Mouse (Mus musculus) CD4-positive, CD25-positive, alpha-beta regulatory T cell, adult 9 weeks (primary cell): ENCODE results near the gene Bgn. TPM values are rescaled to one million over a fixed set of nuclear protein-coding genes. Genes with fewer than 3 reads are reported as not detected.

ENCODE experiments used
- polyA plus RNA-seq: library from polyadenylated mRNA; unstranded; fragments of 100-300 nt; shearing (Covaris generic); gene quantifications from one replicate; pipeline ENCODE4 v1.2.1, GENCODE M21; 2017

Gene Bgn
- polyA plus RNA-seq: not detected

GRCm38 (mm10) chrX:73483484-73483810 is at the start of gene Bgn:
Bgn (plus strand) TSS chrX:73483602.

GRCm38 (mm10) chrX:73435252-73435651 is 48.1 kb upstream of the Bgn start, which contains the start of gene Trex2:
Trex2 (minus strand) TSS chrX:73435344.

GRCm38 (mm10) chrX:73458877-73459392 is 24.5 kb upstream of the Bgn start, which contains the start of gene Haus7:
Haus7 (minus strand) TSS chrX:73459044.

Other genes starting within 250 kb of the Bgn start
- 113 TPM for gene Xlr4c, start 240.5 kb upstream of the Bgn start, polyA plus RNA-seq
- not detected for gene Xlr3c, start 218.2 kb upstream of the Bgn start, polyA plus RNA-seq
- gene Xlr5a, start 190.6 kb upstream of the Bgn start, polyA plus RNA-seq: not detected
- not detected for gene Xlr5c, start 190.6 kb upstream of the Bgn start, polyA plus RNA-seq
- not detected for gene Gm45015, start 146.8 kb upstream of the Bgn start, polyA plus RNA-seq
- gene Zfp275, start 141.0 kb upstream of the Bgn start, polyA plus RNA-seq: 21.8 TPM
- gene Gm18336, start 84.9 kb upstream of the Bgn start, polyA plus RNA-seq: not detected
- 0.24 TPM for gene Zfp92, start 72.5 kb upstream of the Bgn start, polyA plus RNA-seq
- gene Trex2, start 48.3 kb upstream of the Bgn start, polyA plus RNA-seq: not detected
- 33.2 TPM for gene Haus7, start 24.6 kb upstream of the Bgn start, polyA plus RNA-seq
- not detected for gene Atp2b3, start 19.5 kb downstream of the Bgn start, polyA plus RNA-seq
- 0.36 TPM for gene Dusp9, start 155.8 kb downstream of the Bgn start, polyA plus RNA-seq
- gene Pnck, start 176.5 kb downstream of the Bgn start, polyA plus RNA-seq: 3.1 TPM
- 0.22 TPM for gene Slc6a8, start 189.5 kb downstream of the Bgn start, polyA plus RNA-seq
- gene Bcap31, start 232.6 kb downstream of the Bgn start, polyA plus RNA-seq: 339 TPM
- 48.6 TPM for gene Abcd1, start 233.0 kb downstream of the Bgn start, polyA plus RNA-seq